Mouse (Mus musculus) lung, adult 2 months (tissue): ENCODE measurements around the gene Ap1g1.

Source experiments
- CTCF ChIP-seq: fragments of 200-500 bp; IDR thresholded peaks from 2 replicates; pipeline ENCODE4 v1.5.1; 2011; ENCODE audit warnings: mild to moderate bottlenecking, low read length, control low read depth; ENCODE audit not compliant: insufficient read depth
- POLR2A ChIP-seq: fragments of 200-500 bp; IDR thresholded peaks from 2 replicates; pipeline ENCODE4 v1.6.1; 2011; ENCODE audit warnings: low read depth, mild to moderate bottlenecking, control low read depth, low read length, borderline replicate concordance; ENCODE audit errors: extremely low read depth

DNA sequence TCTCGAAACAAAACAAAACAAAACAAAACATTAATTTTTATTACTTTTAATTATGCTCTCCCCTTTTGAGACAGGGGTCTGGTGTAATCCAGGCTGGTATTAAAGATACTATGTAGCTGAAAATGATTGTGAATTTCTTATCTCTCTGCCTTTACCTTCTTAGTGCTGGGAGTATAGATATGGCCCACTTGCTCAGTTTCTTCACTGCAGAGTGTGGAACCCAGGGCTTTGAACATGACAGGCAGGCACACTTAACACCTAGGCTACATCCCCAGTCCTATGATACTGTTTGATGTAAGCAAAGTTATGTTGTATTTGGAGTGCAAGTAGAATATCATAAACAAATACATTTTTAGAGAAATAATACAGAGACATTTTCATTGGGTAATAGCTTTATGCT lies 64.1 kb downstream of the Ap1g1 start:
- no peak for TF ChIP-seq CTCF
- TF ChIP-seq POLR2A: no peak
